Mouse (Mus musculus): ENCODE results near the gene Tprgl.

GRCm38 (mm10) chr4:154197961-154198360 is 37.5 kb upstream of the Tprgl start:
- TF ChIP-seq CTCF (IDR thresholded peaks at IDR 0.05; ENCODE audit: borderline replicate concordance, insufficient read depth, low read depth, low read length) (no peak), POLR2A (IDR thresholded peaks at IDR 0.05; ENCODE audit: borderline replicate concordance, insufficient read depth, low read length) (no peak)
